Mouse (Mus musculus) ES-E14 (cell line): ENCODE measurements at regions not wholly inside any gene's neighbourhood (a gene's known extent, or its start where the extent isn't known, plus 50 kb on each side); places are given as distances from the start of the nearest gene placed in this dataset.

ENCODE experiments used
- DNase-seq: peaks from one replicate; pipeline ENCODE4 v3.0.0-alpha.2; 2013; ENCODE audit warnings: low read depth, low spot score
- H3K27ac ChIP-seq: 2 replicates; pipeline ENCODE4 v1.5.1; 2012; ENCODE audit warnings: low read depth, mild to moderate bottlenecking, low read length, moderate library complexity, mixed read lengths; ENCODE audit not compliant: poor library complexity, insufficient read depth, severe bottlenecking
- H3K36me3 ChIP-seq: 2 replicates; pipeline ENCODE4 v1.6.1; 2012; ENCODE audit warnings: mild to moderate bottlenecking, low read length, moderate library complexity, mixed read lengths; ENCODE audit not compliant: control insufficient read depth, poor library complexity, insufficient read depth, severe bottlenecking
- H3K4me1 ChIP-seq, 2 experiments: fragments of 150-350 bp in 1 of 2; sonication (generic) in 1 of 2; 2 replicates each; pipeline ENCODE4 v1.6.1; 2012; ENCODE audit warnings: low read length in 2 of 2, mild to moderate bottlenecking in 1 of 2, mixed read lengths in 1 of 2; ENCODE audit not compliant: control insufficient read depth in 2 of 2, insufficient read depth in 2 of 2, poor library complexity in 1 of 2
- H3K4me3 ChIP-seq, 2 experiments: fragments of 150-350 bp in 1 of 2; sonication (generic) in 1 of 2; 2 replicates each; pipeline ENCODE4 v1.5.1; 2012; ENCODE audit warnings: low read length in 2 of 2, low read depth in 1 of 2, mild to moderate bottlenecking in 1 of 2, mixed read lengths in 1 of 2; ENCODE audit not compliant: insufficient read depth in 1 of 2, poor library complexity in 1 of 2, severe bottlenecking in 1 of 2
- H3K9ac ChIP-seq: 2 replicates; pipeline ENCODE4 v1.6.1; 2012; ENCODE audit warnings: low read depth, mild to moderate bottlenecking, low read length, mixed read lengths; ENCODE audit not compliant: poor library complexity, insufficient read depth, severe bottlenecking
- H3K9me3 ChIP-seq: fragments of 150-350 bp; sonication (generic); 2 replicates; pipeline ENCODE4 v1.6.1; 2012; ENCODE audit warnings: low read depth, mild to moderate bottlenecking, low read length; ENCODE audit not compliant: control insufficient read depth, insufficient read depth
- CHD2 ChIP-seq: IDR thresholded peaks from 2 replicates; pipeline ENCODE4 v1.6.1; 2014; ENCODE audit warnings: mild to moderate bottlenecking, low read depth, low read length, inconsistent platforms
- HCFC1 ChIP-seq: IDR thresholded peaks from 2 replicates; pipeline ENCODE4 v1.6.1; 2012; ENCODE audit warnings: low read length, inconsistent platforms, borderline replicate concordance; ENCODE audit not compliant: insufficient read depth
- MAFK ChIP-seq: IDR thresholded peaks from 2 replicates; pipeline ENCODE4 v1.6.1; 2014; ENCODE audit warnings: mild to moderate bottlenecking, low read depth, low read length, inconsistent platforms; ENCODE audit not compliant: insufficient read depth
- ZC3H11A ChIP-seq: IDR thresholded peaks from 2 replicates; pipeline ENCODE4 v1.6.1; 2012; ENCODE audit warnings: low read depth, mild to moderate bottlenecking, inconsistent platforms, low read length, borderline replicate concordance
- ZNF384 ChIP-seq: IDR thresholded peaks from 2 replicates; pipeline ENCODE4 v1.6.1; 2012; ENCODE audit warnings: low read depth, low read length, inconsistent platforms
- in situ Hi-C, 2 experiments: fragments of 600-800 bp; cut with MboI; formaldehyde crosslinking; loops; one replicate each; pipeline ENCODE4 v1.15.1; 2025; ENCODE audit warnings: low sequenced_read_pairs in 2 of 2, inconsistent platforms in 1 of 2; ENCODE audit not compliant: unreplicated experiment in 2 of 2

GRCm38 (mm10) chr11:112298901-112299341 lies 483.1 kb upstream of the Sox9 start:
- H3K4me3 ChIP-seq = no peak overlapping the region
- H3K36me3 ChIP-seq = no peaks in the 10 kb centered on the region
- H3K9ac ChIP-seq = no peak overlapping the region
- H3K4me1 ChIP-seq = no peaks in the 10 kb centered on the region
- H3K9me3 ChIP-seq = no peaks in the 10 kb centered on the region
- no peak for DNase-seq
- H3K27ac ChIP-seq = no peak overlapping the region
- TF ChIP-seq CHD2 = no peak
- TF ChIP-seq MAFK = no peak
- no peak for TF ChIP-seq ZC3H11A
- no peak for TF ChIP-seq ZNF384
- no peak for TF ChIP-seq HCFC1
- in situ Hi-C loops = no loop called here

GRCm38 (mm10) chr11:112303091-112303490 lies 478.9 kb upstream of the Sox9 start:
- H3K9ac ChIP-seq = no peak overlapping the region
- no peaks in the 10 kb centered on the region for H3K36me3 ChIP-seq
- H3K9me3 ChIP-seq = no peaks in the 10 kb centered on the region
- no peak for DNase-seq
- TF ChIP-seq CHD2 = no peak
- no peak for TF ChIP-seq ZNF384
- no peak for TF ChIP-seq MAFK
- TF ChIP-seq ZC3H11A = no peak
- TF ChIP-seq HCFC1 = no peak
- in situ Hi-C loops = no loop called here
- H3K4me3 ChIP-seq = no peak overlapping the region
- no peak overlapping the region for H3K27ac ChIP-seq
- no peaks in the 10 kb centered on the region for H3K4me1 ChIP-seq

- Histone ChIP-seq H3K9me3 (no peaks in the 10 kb centered on the region), H3K27ac (no peak overlapping the region), H3K4me3 (no peak overlapping the region), H3K9ac (no peak overlapping the region), H3K4me1 (no peaks in the 10 kb centered on the region), H3K36me3 (no peaks in the 10 kb centered on the region)
- TF ChIP-seq MAFK = no peak
- TF ChIP-seq ZNF384 = no peak
- TF ChIP-seq HCFC1 = no peak
- TF ChIP-seq CHD2 = no peak
- TF ChIP-seq ZC3H11A = no peak
- DNase-seq = no peak
- in situ Hi-C loops = no loop called here
These were observed 456.2 kb upstream of the Sox9 start for GRCm38 (mm10) chr11:112325850-112326249.

- Histone ChIP-seq H3K36me3 (no peaks in the 10 kb centered on the region), H3K9me3 (no peaks in the 10 kb centered on the region), H3K9ac (no peak overlapping the region), H3K4me3 (no peak overlapping the region), H3K27ac (no peak overlapping the region), H3K4me1 (no peaks in the 10 kb centered on the region)
- in situ Hi-C loops = no loop called here
- no peak for TF ChIP-seq CHD2
- TF ChIP-seq ZC3H11A = no peak
- no peak for TF ChIP-seq HCFC1
- TF ChIP-seq ZNF384 = no peak
- TF ChIP-seq MAFK = no peak
- DNase-seq = no peak
These were observed 454.4 kb upstream of the Sox9 start for GRCm38 (mm10) chr11:112327606-112328005.

GRCm38 (mm10) chr11:112345133-112345532 lies 436.9 kb upstream of the Sox9 start:
- no peaks in the 10 kb centered on the region for H3K9me3 ChIP-seq
- H3K4me3 ChIP-seq = no peak overlapping the region
- no peaks in the 10 kb centered on the region for H3K36me3 ChIP-seq
- TF ChIP-seq CHD2 = no peak
- no peak for TF ChIP-seq ZC3H11A
- TF ChIP-seq HCFC1 = no peak
- in situ Hi-C loops = no loop called here
- no peak overlapping the region for H3K27ac ChIP-seq
- no peaks in the 10 kb centered on the region for H3K4me1 ChIP-seq
- DNase-seq = no peak
- no peak overlapping the region for H3K9ac ChIP-seq
